Mouse (Mus musculus) B cell, adult 2 months (primary cell): ENCODE results near the gene Atp1b1.
A peak's percentile ranks its signal among the peaks of the same experiment; 100 is the strongest.

ENCODE experiments used
- DNase-seq, 2 experiments: peaks; one replicate each; pipeline ENCODE4 v3.0.0; 2022

The Atp1b1 gene

GRCm38 (mm10) chr1:164458245-164458613, at the start of gene Atp1b1:
Atp1b1 (minus strand) TSS chr1:164458355.
- peak; percentile 84 to 85 for DNase-seq

- DNase-seq, result no peak
Measured at GRCm38 (mm10) chr1:164505096-164505495, 46.9 kb upstream of the Atp1b1 start.

- DNase-seq, result peak; percentile 30 to 44
Measured at GRCm38 (mm10) chr1:164503140-164503730, 45.1 kb upstream of the Atp1b1 start.

- DNase-seq, result no peak
Measured at GRCm38 (mm10) chr1:164502231-164502630, 44.1 kb upstream of the Atp1b1 start.

GRCm38 (mm10) chr1:164494741-164495512, 36.8 kb upstream of the Atp1b1 start:
- no peak for DNase-seq

GRCm38 (mm10) chr1:164494215-164494614, 36.1 kb upstream of the Atp1b1 start:
- no peak for DNase-seq

- no peak for DNase-seq
Measured at GRCm38 (mm10) chr1:164493042-164493705, 35.0 kb upstream of the Atp1b1 start.

GRCm38 (mm10) chr1:164492476-164492875, 34.3 kb upstream of the Atp1b1 start:
- no peak for DNase-seq

- DNase-seq, result no peak
Measured at GRCm38 (mm10) chr1:164489961-164490594, 31.9 kb upstream of the Atp1b1 start.

- DNase-seq, result no peak
Measured at GRCm38 (mm10) chr1:164483728-164484127, 25.6 kb upstream of the Atp1b1 start.

- DNase-seq, result no peak
Measured at GRCm38 (mm10) chr1:164482833-164483232, 24.7 kb upstream of the Atp1b1 start.

GRCm38 (mm10) chr1:164481645-164482354, 23.6 kb upstream of the Atp1b1 start:
- DNase-seq, result no peak

GRCm38 (mm10) chr1:164480755-164481644, 22.8 kb upstream of the Atp1b1 start:
- no peak for DNase-seq

- no peak for DNase-seq
Measured at GRCm38 (mm10) chr1:164475895-164476294, 17.7 kb upstream of the Atp1b1 start.

- no peak for DNase-seq
Measured at GRCm38 (mm10) chr1:164474778-164475511, 16.8 kb upstream of the Atp1b1 start.

- no peak for DNase-seq
Measured at GRCm38 (mm10) chr1:164474310-164474709, 16.2 kb upstream of the Atp1b1 start.

GRCm38 (mm10) chr1:164473398-164473797, 15.2 kb upstream of the Atp1b1 start:
- DNase-seq, result no peak

- DNase-seq, result no peak
Measured at GRCm38 (mm10) chr1:164471632-164472031, 13.5 kb upstream of the Atp1b1 start.

GRCm38 (mm10) chr1:164470985-164471384, 12.8 kb upstream of the Atp1b1 start:
- DNase-seq, result no peak

GRCm38 (mm10) chr1:164468329-164468728, 10.2 kb upstream of the Atp1b1 start:
- DNase-seq, result no peak

- no peak for DNase-seq
Measured at GRCm38 (mm10) chr1:164467406-164467805, 9.3 kb upstream of the Atp1b1 start.
